In genomic region chr12:55325702-55326101, GRCm38 (mm10) we compare ENCODE assay signal across 28 mouse cellular contexts. TPM values are rescaled to one million over a fixed set of nuclear protein-coding genes. Genes with fewer than 3 reads are reported as not detected.
A peak's percentile ranks its signal among the peaks of the same experiment; 100 is the strongest.
DNase-seq lines count a peak whose midpoint lies in the region; ATAC-seq and TF ChIP-seq lines count a peak whose summit lies in the region.
"Had no signal": no experiment of that assay in that cellular context is flagged by ENCODE, and none has a peak within 500 bp of the region (broad histone marks: within the 10 kb centered on the region; RNA-seq: fewer than 3 reads in every experiment).

No protein-coding gene starts in this region.

- ATAC-seq in heart, embryonic 13.5 days (ENCODE audit: extremely low read depth, insufficient number of reproducible peaks, low FRiP score, low TSS enrichment): no peak
- no peak for ATAC-seq in heart, postnatal 0 days (ENCODE audit: insufficient read depth, low read depth)
- ATAC-seq in common myeloid progenitor, adult 5-6 weeks (replicated peaks; ENCODE audit: low read depth, poor library complexity, severe bottlenecking): peak; percentile 19; the same call in 1 of the 2 replicates
- ATAC-seq: activated CD4-positive, CD25-positive, alpha-beta regulatory T cell, adult 4 months; forebrain, embryonic 13.5 days; forebrain, embryonic 16.5 days; intestine, embryonic 15.5 days had no signal

- TF ChIP-seq POLR2A in MEL (IDR thresholded peaks at IDR 0.05; ENCODE audit: control insufficient read depth in 1 of 2, insufficient read depth in 1 of 2, low read depth in 1 of 2, low read length in 2 of 2, poor library complexity in 1 of 2): peak in 1 of 2 experiments; percentile 51; a peak in 2 of 4 replicates

- DNase-seq in heart, postnatal 25 days (ENCODE audit: low spot score): no peak
- DNase-seq in heart, postnatal 0 days (ENCODE audit: low spot score): no peak
- DNase-seq in heart, postnatal 14 days: no peak
- peak; percentile 89 for DNase-seq in MEL (ENCODE audit: low read depth, low spot score)
- no peak for DNase-seq in layer of hippocampus, adult 2 months (ENCODE audit: low spot score in 2 of 2)
- no peak for DNase-seq in spleen, postnatal 4 days (ENCODE audit: low spot score in 2 of 2)
- DNase-seq: adrenal gland, adult 8-10 months; adrenal gland, postnatal 25 days; B cell, adult 2 months; cerebellum, adult 11-12 months; cerebellum, adult 8-10 months; cerebellum, postnatal 10 days; cerebellum, postnatal 36 days; gastrocnemius, postnatal 10 days; gastrocnemius, postnatal 36 days; kidney, adult 11 months had no signal

- H3K27me3 ChIP-seq in heart, embryonic 13.5 days (replicated peaks): no peaks in the 10 kb centered on the region
- H3K27me3 ChIP-seq in heart, postnatal 0 days (ENCODE audit: control insufficient read depth, insufficient read depth, low read length): no peaks in the 10 kb centered on the region
- no peaks in the 10 kb centered on the region for H3K27me3 ChIP-seq in MEL (ENCODE audit: control insufficient read depth in 1 of 2, insufficient read depth in 2 of 2, low read length in 2 of 2)
- H3K27me3 ChIP-seq: CH12.LX; forebrain, embryonic 13.5 days; heart, embryonic 12.5 days; hindbrain, embryonic 12.5 days; hindbrain, embryonic 15.5 days; intestine, embryonic 15.5 days had no signal

- H3K4me1 ChIP-seq in heart, embryonic 13.5 days: no peaks in the 10 kb centered on the region
- H3K4me1 ChIP-seq in heart, postnatal 0 days (ENCODE audit: control insufficient read depth, insufficient read depth): no peaks in the 10 kb centered on the region
- H3K4me1 ChIP-seq in MEL (ENCODE audit: control insufficient read depth in 1 of 2, insufficient read depth in 2 of 2, low read length in 2 of 2): peaks cover 35 to 38% of the 10 kb centered on the region in 2 experiments
- H3K4me1 ChIP-seq: forebrain, embryonic 13.5 days; heart, embryonic 12.5 days; hindbrain, embryonic 12.5 days; hindbrain, embryonic 15.5 days; intestine, embryonic 15.5 days had no signal

- peaks cover 11% of the 10 kb centered on the region for H3K36me3 ChIP-seq in heart, embryonic 13.5 days
- H3K36me3 ChIP-seq in heart, postnatal 0 days (replicated peaks; ENCODE audit: control insufficient read depth, insufficient read depth, low read length): no peaks in the 10 kb centered on the region
- peaks cover 1 to 44% of the 10 kb centered on the region in 2 experiments; a peak in 3 of 4 replicates for H3K36me3 ChIP-seq in MEL (ENCODE audit: control insufficient read depth in 1 of 2, insufficient read depth in 2 of 2, low read length in 2 of 2)
- H3K36me3 ChIP-seq: hindbrain, embryonic 12.5 days had no signal

- H3K9ac ChIP-seq in heart, embryonic 13.5 days: 0 out of 2 replicates have a peak overlapping the region, but pooled peaks have one; percentile 14
- H3K9ac ChIP-seq in heart, postnatal 0 days (replicated peaks; ENCODE audit: low read depth, low read length): no peak overlapping the region
- peak overlapping the region; percentile 69 for H3K9ac ChIP-seq in MEL (ENCODE audit: control insufficient read depth, low read depth, low read length, poor library complexity, severe bottlenecking)
- H3K9ac ChIP-seq: forebrain, embryonic 13.5 days; heart, embryonic 12.5 days; hindbrain, embryonic 12.5 days; hindbrain, embryonic 15.5 days; intestine, embryonic 15.5 days had no signal

- no peak overlapping the region for H3K27ac ChIP-seq in heart, embryonic 13.5 days (replicated peaks)
- H3K27ac ChIP-seq in heart, postnatal 0 days (ENCODE audit: low read depth): no peak overlapping the region
- H3K27ac ChIP-seq in MEL (ENCODE audit: control insufficient read depth, low read depth, low read length): peak overlapping the region; percentile 99
- no peak overlapping the region for H3K27ac ChIP-seq in layer of hippocampus, adult 2 months
- H3K27ac ChIP-seq: forebrain, embryonic 10.5 days; forebrain, embryonic 13.5 days; hindbrain, embryonic 12.5 days; hindbrain, embryonic 15.5 days; intestine, embryonic 15.5 days had no signal

- H3K79me2 ChIP-seq in MEL (ENCODE audit: control insufficient read depth, insufficient read depth, low read length, poor library complexity): no peaks in the 10 kb centered on the region

- intact Hi-C loops in heart, postnatal 25 days (cut with DNase I): no loop called here
- intact Hi-C loops in heart, postnatal 14 days (cut with DNase I): no loop called here

- no peaks in the 10 kb centered on the region for H3K9me3 ChIP-seq in heart, embryonic 13.5 days
- H3K9me3 ChIP-seq in heart, postnatal 0 days (replicated peaks; ENCODE audit: control insufficient read depth, low read length): no peaks in the 10 kb centered on the region
- H3K9me3 ChIP-seq in MEL (replicated peaks; ENCODE audit: insufficient read depth, low read length): no peaks in the 10 kb centered on the region
- H3K9me3 ChIP-seq: forebrain, embryonic 10.5 days; forebrain, embryonic 13.5 days; G1E; heart, embryonic 12.5 days; hindbrain, embryonic 12.5 days; hindbrain, embryonic 15.5 days; intestine, embryonic 15.5 days had no signal

- TF ChIP-seq RAD21 in MEL (IDR thresholded peaks at IDR 0.05; ENCODE audit: low read depth, low read length): no peak

- no peak overlapping the region for H3K4me3 ChIP-seq in heart, embryonic 13.5 days
- H3K4me3 ChIP-seq in heart, postnatal 0 days (ENCODE audit: low read depth, low read length): no peak overlapping the region
- H3K4me3 ChIP-seq in MEL (ENCODE audit: control insufficient read depth in 1 of 2, insufficient read depth in 1 of 2, low read depth in 2 of 2, low read length in 2 of 2): peak overlapping the region; percentile 28 to 41; a peak in 3 of 4 replicates
- H3K4me3 ChIP-seq in layer of hippocampus, adult 2 months: no peak overlapping the region
- H3K4me3 ChIP-seq: forebrain, embryonic 10.5 days; forebrain, embryonic 13.5 days; heart, embryonic 12.5 days; hindbrain, embryonic 12.5 days; hindbrain, embryonic 15.5 days; intestine, embryonic 15.5 days had no signal

- H3K4me2 ChIP-seq in heart, embryonic 13.5 days: no peak overlapping the region
- no peak overlapping the region for H3K4me2 ChIP-seq in heart, postnatal 0 days (ENCODE audit: low read depth, low read length)
- H3K4me2 ChIP-seq: forebrain, embryonic 13.5 days; heart, embryonic 12.5 days; hindbrain, embryonic 12.5 days; hindbrain, embryonic 15.5 days; intestine, embryonic 15.5 days had no signal

- no peak for TF ChIP-seq CTCF in heart, postnatal 0 days (IDR thresholded peaks at IDR 0.05; ENCODE audit: low read depth)
- TF ChIP-seq CTCF in MEL (IDR thresholded peaks at IDR 0.05 in 2 of 3, conservative IDR thresholded peaks at IDR 0.05 in 1 of 3; ENCODE audit: control insufficient read depth in 1 of 3, insufficient read depth in 1 of 3, low read depth in 2 of 3, low read length in 3 of 3, poor library complexity in 1 of 3, severe bottlenecking in 1 of 3): no peak
- TF ChIP-seq CTCF in layer of hippocampus, adult 2 months (conservative IDR thresholded peaks at IDR 0.05): no peak

- WGBS in heart, embryonic 13.5 days: 85% methylated on average over 7 of the region's 7 CpGs
- WGBS in heart, postnatal 0 days: 71% methylated on average over 7 of the region's 7 CpGs

- 0 out of 2 replicates have a peak, but pooled peaks have one; percentile 37 for TF ChIP-seq EP300 in heart, postnatal 0 days (IDR thresholded peaks at IDR 0.05; ENCODE audit: low read depth)
- peak; percentile 74 to 84 for TF ChIP-seq EP300 in MEL (IDR thresholded peaks at IDR 0.05; ENCODE audit: low read depth in 1 of 2, low read length in 2 of 2)

TF ChIP-seq in MEL, 35 proteins besides CTCF, POLR2A, EP300 and RAD21 (continues in another document):
- peak; percentile 66 for TF ChIP-seq TBP (IDR thresholded peaks at IDR 0.05; ENCODE audit: low read depth, low read length)
- no peak for TF ChIP-seq POLR2AphosphoS5 (IDR thresholded peaks at IDR 0.05; ENCODE audit: borderline replicate concordance, low read depth, low read length)
- no peak for TF ChIP-seq POLR2AphosphoS2 (IDR thresholded peaks at IDR 0.05; ENCODE audit: low read length)
- TF ChIP-seq CHD2 (IDR thresholded peaks at IDR 0.05; ENCODE audit: low read length): no peak
- TF ChIP-seq GATA1 (IDR thresholded peaks at IDR 0.05; ENCODE audit: low read depth, low read length): peak; percentile 73

RNA-seq across cellular contexts. Expression of gene Ppp2r3c, which starts 22.9 kb away (rescaled TPM):
- polyA plus RNA-seq in heart, embryonic 13.5 days (2015; fragmentation: Nextera tagmentation; extraction: Ambion mirVana): 9.5 and 10.1 TPM in 2 replicates
- 1 to 10 TPM; 8.3 to 9.3 TPM for total RNA-seq in heart, postnatal 25 days (2021)
- 4.0 and 4.3 TPM in 2 replicates for total RNA-seq in heart, postnatal 0 days (2014; rRNA removed; ENCODE audit: low replicate concordance)
- polyA plus RNA-seq in heart, postnatal 0 days (2015; fragmentation: Nextera tagmentation; extraction: Ambion mirVana): 10.1 and 10.6 TPM in 2 replicates
- 1 to 10 TPM; 8.3 to 8.9 TPM for total RNA-seq in heart, postnatal 14 days (2021)
- 10.9 and 12.6 TPM in 2 replicates for total RNA-seq in MEL (2012; rRNA removed)
- polyA plus RNA-seq in MEL (2012; ENCODE audit: insufficient read depth in 1 of 2, insufficient read length in 2 of 2, low read depth in 1 of 2, low replicate concordance in 2 of 2, missing spikeins in 1 of 2): 10 to 100 TPM in 1 of 2 experiments, not detected in 1; 12.3 TPM
- 26.4 and 32.9 TPM in 2 replicates for total RNA-seq in common myeloid progenitor, adult 5-6 weeks (2017)
- 10 to 100 TPM; 12.8 to 16.2 TPM for total RNA-seq in layer of hippocampus, adult 2 months (2021)

RNA-seq across cellular contexts. Expression of gene 1110008L16Rik, which starts 26.3 kb away (rescaled TPM):
- polyA plus RNA-seq in heart, embryonic 13.5 days (2015; fragmentation: Nextera tagmentation; extraction: Ambion mirVana): 9.8 and 10.3 TPM in 2 replicates
- total RNA-seq in heart, postnatal 25 days (2021): 1 to 10 TPM; 9.1 to 9.5 TPM
- 5.7 and 6.0 TPM in 2 replicates for total RNA-seq in heart, postnatal 0 days (2014; rRNA removed; ENCODE audit: low replicate concordance)
- polyA plus RNA-seq in heart, postnatal 0 days (2015; fragmentation: Nextera tagmentation; extraction: Ambion mirVana): 6.5 and 7.3 TPM in 2 replicates
- 1 to 10 TPM; 8.2 to 9.2 TPM for total RNA-seq in heart, postnatal 14 days (2021)
- total RNA-seq in MEL (2012; rRNA removed): 21.4 and 26.2 TPM in 2 replicates
- 10 to 100 TPM in 1 of 2 experiments, not detected in 1; 24.9 TPM for polyA plus RNA-seq in MEL (2012; ENCODE audit: insufficient read depth in 1 of 2, insufficient read length in 2 of 2, low read depth in 1 of 2, low replicate concordance in 2 of 2, missing spikeins in 1 of 2)
- 35.7 and 59.6 TPM in 2 replicates for total RNA-seq in common myeloid progenitor, adult 5-6 weeks (2017)
- 1 to 10 TPM; 9.3 to 9.7 TPM for total RNA-seq in layer of hippocampus, adult 2 months (2021)

RNA-seq across cellular contexts. Expression of gene Psma6, which starts 58.3 kb away (rescaled TPM):
- polyA plus RNA-seq in heart, embryonic 13.5 days (2015; fragmentation: Nextera tagmentation; extraction: Ambion mirVana): 321 and 343 TPM in 2 replicates
- total RNA-seq in heart, postnatal 25 days (2021): 100 to 1,000 TPM; 150 to 157 TPM
- total RNA-seq in heart, postnatal 0 days (2014; rRNA removed; ENCODE audit: low replicate concordance): 75.8 and 110 TPM in 2 replicates
- 383 TPM in 2 replicates for polyA plus RNA-seq in heart, postnatal 0 days (2015; fragmentation: Nextera tagmentation; extraction: Ambion mirVana)
- 100 to 1,000 TPM; 160 to 168 TPM for total RNA-seq in heart, postnatal 14 days (2021)
- total RNA-seq in MEL (2012; rRNA removed): 255 and 284 TPM in 2 replicates
- polyA plus RNA-seq in MEL (2012; ENCODE audit: insufficient read depth in 1 of 2, insufficient read length in 2 of 2, low read depth in 1 of 2, low replicate concordance in 2 of 2, missing spikeins in 1 of 2): 100 to 1,000 TPM in 1 of 2 experiments, not detected in 1; 309 TPM
- total RNA-seq in common myeloid progenitor, adult 5-6 weeks (2017): 326 and 362 TPM in 2 replicates
- 100 to 1,000 TPM; 128 to 146 TPM for total RNA-seq in layer of hippocampus, adult 2 months (2021)

Comparison
In these comparisons a context has a peak if more than half of its experiments do, and no peak if none do; other contexts are left out.
1. H3K4me3 ChIP-seq: peak in MEL (2 of 2); none in heart, embryonic 13.5 days (single experiment), heart, postnatal 0 days (single experiment) and layer of hippocampus, adult 2 months (single experiment).